Mouse (Mus musculus): Measurements from ENCODE around the gene Tpi1. TPM values are rescaled to one million over a fixed set of nuclear protein-coding genes. Genes with fewer than 3 reads are reported as not detected.
A peak's percentile ranks its signal among the peaks of the same experiment; 100 is the strongest.

The Tpi1 gene
- polyA plus RNA-seq, 1 experiment from 2014 or later = 405 TPM

DNA sequence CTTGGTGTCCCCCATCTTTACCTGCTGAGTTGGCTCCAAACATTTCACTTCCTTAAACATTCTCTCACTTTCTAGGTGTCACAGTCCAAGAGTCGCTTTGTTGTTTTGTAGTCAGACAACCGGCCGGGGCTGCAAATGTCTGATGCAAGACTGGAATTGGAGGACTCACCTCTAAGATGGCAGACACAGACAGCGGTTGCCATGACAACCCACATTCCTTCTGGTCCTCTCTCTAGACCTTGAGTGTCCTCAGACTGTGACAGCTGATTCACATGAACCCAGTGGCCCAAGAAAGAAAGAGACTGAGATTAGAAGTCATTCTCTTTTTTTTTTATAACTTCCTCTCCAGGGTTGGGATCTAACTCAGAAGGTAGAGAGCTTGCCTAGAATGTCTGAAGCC is 24.6 kb downstream of the Tpi1 start:
- 0 out of 2 replicates have a peak, but pooled peaks cover 6% of the 10 kb centered on the region for H3K4me1 ChIP-seq (replicated peaks)
- no peaks in the 10 kb centered on the region for H3K36me3 ChIP-seq (replicated peaks)
- WGBS (ENCODE audit: insufficient replicate concordance) = 68% methylated on average over 4 of the region's 4 CpGs
- H3K27me3 ChIP-seq = no peaks in the 10 kb centered on the region
- no peak for ATAC-seq (ENCODE audit: insufficient read depth)
- H3K4me3 ChIP-seq (replicated peaks) = no peak overlapping the region
- no peak overlapping the region for H3K27ac ChIP-seq (replicated peaks)
- H3K9ac ChIP-seq = no peak overlapping the region
- no peak overlapping the region for H3K4me2 ChIP-seq
- H3K9me3 ChIP-seq (replicated peaks) = no peaks in the 10 kb centered on the region

DNA sequence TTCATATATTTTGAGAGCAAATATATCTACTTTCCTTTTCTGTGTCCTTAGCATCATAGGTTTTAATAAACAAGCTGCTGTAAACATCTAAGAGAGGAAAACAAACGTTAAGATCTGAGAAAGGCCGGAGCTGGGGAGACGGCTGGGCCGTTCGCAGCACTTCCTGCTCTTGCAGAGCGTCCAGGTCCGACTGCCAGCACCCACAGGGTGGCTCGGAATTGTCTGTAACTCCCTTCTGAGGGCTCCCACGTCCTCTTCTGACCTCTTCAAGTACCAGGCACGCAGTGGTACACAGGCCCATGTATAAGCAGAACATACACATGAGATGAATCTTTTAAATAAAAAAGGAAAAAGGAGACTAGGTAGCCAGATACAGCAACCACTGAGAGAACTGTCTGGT is 26.4 kb downstream of the Tpi1 start:
- no peak overlapping the region for H3K4me2 ChIP-seq
- no peaks in the 10 kb centered on the region for H3K27me3 ChIP-seq
- WGBS (ENCODE audit: insufficient replicate concordance) = 67% methylated on average over 10 of the region's 10 CpGs

DNA sequence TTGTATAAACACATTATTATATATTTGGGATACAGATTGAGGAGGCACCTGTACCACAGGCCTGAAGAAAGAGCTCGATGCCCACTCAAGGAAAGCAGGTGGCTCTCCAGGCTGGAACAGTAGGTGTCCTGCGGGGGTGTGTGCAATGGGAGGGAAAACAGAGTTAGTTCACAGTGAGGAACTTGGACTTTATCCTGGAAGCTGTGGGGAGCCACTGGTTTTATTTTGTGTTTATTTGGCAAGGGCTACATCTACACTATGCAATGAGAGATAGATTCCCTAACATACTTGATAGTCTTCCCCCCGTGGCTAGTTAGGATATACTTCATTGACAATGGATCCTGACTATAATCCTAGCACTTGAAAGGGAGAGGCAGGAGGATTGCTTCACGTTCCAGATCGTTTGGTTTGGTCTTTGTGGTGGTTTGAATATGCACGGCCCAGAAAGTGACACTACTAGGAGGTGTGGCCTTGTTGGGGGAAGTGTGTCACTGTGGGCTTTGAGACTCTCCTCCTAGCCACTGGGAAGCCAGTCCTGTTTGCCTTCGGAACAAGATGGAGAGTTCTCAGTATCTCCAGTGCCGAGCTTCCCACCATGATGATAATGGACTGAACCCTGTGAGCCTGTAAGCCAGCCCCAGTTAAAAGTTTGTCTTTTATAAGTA is 27.2 kb downstream of the Tpi1 start:
- WGBS (ENCODE audit: insufficient replicate concordance) = 39% methylated on average over 8 of the region's 8 CpGs
- ATAC-seq (ENCODE audit: insufficient read depth) = peak; percentile 63
- Histone ChIP-seq H3K4me3 (replicated peaks) (no peak overlapping the region), H3K9ac (no peak overlapping the region), H3K4me1 (replicated peaks) (peaks cover 6% of the 10 kb centered on the region; the same call in 1 of the 2 replicates), H3K27me3 (no peaks in the 10 kb centered on the region), H3K9me3 (replicated peaks) (no peaks in the 10 kb centered on the region), H3K27ac (replicated peaks) (peak overlapping the region; percentile 35; the same call in 1 of the 2 replicates), H3K36me3 (replicated peaks) (no peaks in the 10 kb centered on the region), H3K4me2 (0 out of 2 replicates have a peak overlapping the region, but pooled peaks have one; percentile 19)

More for the DNA sequence above, 26.4 kb downstream of the Tpi1 start:
- no peak overlapping the region for H3K4me3 ChIP-seq (replicated peaks)
- H3K9ac ChIP-seq = no peak overlapping the region
- no peak overlapping the region for H3K27ac ChIP-seq (replicated peaks)
- H3K36me3 ChIP-seq (replicated peaks) = no peaks in the 10 kb centered on the region
- H3K4me1 ChIP-seq (replicated peaks) = peaks cover 6% of the 10 kb centered on the region; the same call in 1 of the 2 replicates
- H3K9me3 ChIP-seq (replicated peaks) = no peaks in the 10 kb centered on the region
- no peak for ATAC-seq (ENCODE audit: insufficient read depth)

DNA sequence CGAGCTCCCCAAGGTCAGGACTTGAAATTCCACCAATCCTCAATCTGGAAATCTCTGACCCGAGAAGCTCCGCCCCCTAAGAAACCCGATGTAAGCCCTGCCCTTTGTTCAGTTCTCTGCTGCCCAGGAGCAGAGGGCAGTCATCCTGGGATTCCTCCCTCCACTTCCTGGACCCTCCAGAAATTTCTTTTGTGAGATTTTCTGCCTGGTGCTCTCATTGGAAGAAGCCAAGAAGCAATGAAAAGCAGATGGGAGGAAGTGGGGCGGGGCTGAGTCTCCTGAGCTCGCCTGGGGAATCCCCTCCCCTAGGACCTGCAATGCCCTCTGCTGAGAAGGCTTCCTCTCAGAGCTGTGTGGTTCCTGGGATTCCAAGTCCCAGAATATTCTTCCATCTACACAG is 31.7 kb downstream of the Tpi1 start:
- Histone ChIP-seq H3K4me3 (replicated peaks) (peak overlapping the region; percentile 30), H3K27ac (replicated peaks) (no peak overlapping the region), H3K27me3 (peaks cover 44% of the 10 kb centered on the region), H3K4me2 (peak overlapping the region; percentile 48), H3K36me3 (replicated peaks) (no peaks in the 10 kb centered on the region), H3K4me1 (replicated peaks) (peaks cover 9% of the 10 kb centered on the region; the same call in 1 of the 2 replicates), H3K9ac (no peak overlapping the region), H3K9me3 (replicated peaks) (no peaks in the 10 kb centered on the region)
- 18% methylated on average over 6 of the region's 6 CpGs for WGBS (ENCODE audit: insufficient replicate concordance)
- no peak for ATAC-seq (ENCODE audit: insufficient read depth)

DNA sequence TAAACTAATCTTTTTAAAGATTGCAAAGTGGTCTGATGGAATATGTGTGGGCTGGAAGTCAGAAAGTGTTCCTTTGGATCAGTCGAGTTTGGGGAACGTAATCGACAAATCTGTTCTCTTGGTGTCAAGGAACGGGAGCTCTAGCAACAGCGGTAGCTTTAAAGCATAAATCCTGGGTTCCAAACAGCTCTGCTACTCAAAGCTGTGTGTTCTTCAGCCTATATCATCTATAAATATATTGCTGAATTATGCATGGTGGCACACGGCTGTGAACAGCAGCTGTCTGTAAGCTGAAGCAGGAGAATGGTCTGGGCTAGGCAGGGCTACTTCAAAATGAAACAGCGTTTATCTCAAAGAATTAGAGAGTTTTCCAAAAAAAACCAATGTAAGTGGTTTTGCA is 33.2 kb downstream of the Tpi1 start:
- Histone ChIP-seq H3K4me2 (no peak overlapping the region), H3K36me3 (replicated peaks) (no peaks in the 10 kb centered on the region), H3K4me3 (replicated peaks) (no peak overlapping the region), H3K4me1 (replicated peaks) (peaks cover 9% of the 10 kb centered on the region; the same call in 1 of the 2 replicates), H3K27ac (replicated peaks) (no peak overlapping the region), H3K27me3 (peaks cover 52% of the 10 kb centered on the region), H3K9me3 (replicated peaks) (no peaks in the 10 kb centered on the region), H3K9ac (no peak overlapping the region)
- WGBS (ENCODE audit: insufficient replicate concordance) = 79% methylated on average over 7 of the region's 7 CpGs
- ATAC-seq (ENCODE audit: insufficient read depth) = no peak

DNA sequence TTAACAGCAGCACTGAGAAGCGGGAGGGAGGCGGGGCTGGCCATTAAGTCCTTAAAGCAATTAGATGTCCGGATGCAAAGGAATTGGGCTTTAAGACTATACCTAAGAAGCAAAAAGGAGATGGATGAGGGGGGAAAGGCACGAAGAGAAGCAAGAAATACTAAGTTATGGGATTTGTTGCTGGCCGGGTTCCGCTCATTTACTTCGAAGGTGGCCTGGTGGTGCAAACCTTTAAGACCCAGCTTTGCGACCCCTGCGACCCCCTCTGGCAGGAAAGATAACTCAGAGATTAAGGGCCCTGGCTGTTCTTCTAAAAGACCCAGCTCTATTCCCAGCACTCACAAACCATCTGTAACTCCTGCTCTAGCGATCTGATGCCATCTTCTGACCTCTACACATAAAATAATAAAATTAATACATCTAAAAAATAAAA is 34.1 kb downstream of the Tpi1 start:
- ATAC-seq (ENCODE audit: insufficient read depth) = no peak
- WGBS (ENCODE audit: insufficient replicate concordance) = 13% methylated on average over 10 of the region's 10 CpGs
- peaks cover 52% of the 10 kb centered on the region for H3K27me3 ChIP-seq
- no peak overlapping the region for H3K27ac ChIP-seq (replicated peaks)
- H3K4me1 ChIP-seq (replicated peaks) = peaks cover 9% of the 10 kb centered on the region; the same call in 1 of the 2 replicates
- peak overlapping the region; percentile 24 for H3K4me3 ChIP-seq (replicated peaks)
- H3K36me3 ChIP-seq (replicated peaks) = no peaks in the 10 kb centered on the region
- peak overlapping the region; percentile 54 for H3K4me2 ChIP-seq
- H3K9me3 ChIP-seq (replicated peaks) = no peaks in the 10 kb centered on the region
- no peak overlapping the region for H3K9ac ChIP-seq

DNA sequence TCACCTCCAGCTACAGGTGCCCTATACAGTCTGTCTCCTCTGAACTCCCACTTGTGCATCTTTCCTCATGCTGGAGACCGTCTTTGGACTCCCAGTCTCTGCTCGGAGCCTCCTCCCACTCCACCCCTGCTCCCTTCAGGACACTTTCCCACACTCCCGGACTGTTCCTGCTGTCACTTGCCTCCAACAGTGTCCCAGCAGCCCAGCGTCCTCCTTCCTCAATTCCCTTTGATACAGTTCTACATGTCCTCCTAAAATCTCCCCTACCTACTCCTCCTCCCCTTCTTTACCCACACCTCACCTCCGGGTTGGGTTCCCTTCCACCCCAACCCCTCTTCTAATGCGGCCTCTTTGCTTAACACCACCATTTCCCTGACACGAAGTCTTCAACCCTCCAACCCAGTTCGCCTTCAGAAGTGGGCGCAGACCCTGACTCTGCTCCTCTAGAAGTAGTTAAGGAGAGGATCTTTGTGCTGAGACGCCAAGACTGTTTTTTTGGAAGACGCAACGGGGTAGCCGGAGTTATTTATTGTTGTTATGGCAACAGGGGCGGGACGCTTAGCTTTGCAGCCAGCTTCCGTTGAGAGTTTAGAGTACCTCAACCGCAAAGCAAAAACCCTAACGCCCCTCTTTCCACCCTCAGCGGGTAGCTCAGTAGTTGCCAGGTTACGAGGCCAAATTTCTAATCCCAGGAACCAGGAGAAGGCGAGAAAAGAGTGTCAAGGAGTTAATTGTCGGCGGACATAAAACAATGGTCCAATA is 34.7 kb downstream of the Tpi1 start, which contains the start of gene Lrrc23:
TSS of gene Lrrc23 (minus strand) at position 506 of the 762 bp plus-strand sequence.
- H3K4me3 ChIP-seq (replicated peaks) = peak within 1 kb of the TSS; percentile 24
- H3K9ac ChIP-seq = no peak within 1 kb of the TSS
- no peaks in the 10 kb centered on the region for H3K9me3 ChIP-seq (replicated peaks)
- H3K27ac ChIP-seq (replicated peaks) = no peak within 1 kb of the TSS
- WGBS (ENCODE audit: insufficient replicate concordance) = 3% methylated on average over 23 of the region's 23 CpGs
- H3K4me2 ChIP-seq = peak within 1 kb of the TSS; percentile 54
- ATAC-seq (ENCODE audit: insufficient read depth) = no peak
- no peaks in the 10 kb centered on the region for H3K36me3 ChIP-seq (replicated peaks)
- H3K27me3 ChIP-seq = peaks cover 56% of the 10 kb centered on the region
- peaks cover 9% of the 10 kb centered on the region; the same call in 1 of the 2 replicates for H3K4me1 ChIP-seq (replicated peaks)

DNA sequence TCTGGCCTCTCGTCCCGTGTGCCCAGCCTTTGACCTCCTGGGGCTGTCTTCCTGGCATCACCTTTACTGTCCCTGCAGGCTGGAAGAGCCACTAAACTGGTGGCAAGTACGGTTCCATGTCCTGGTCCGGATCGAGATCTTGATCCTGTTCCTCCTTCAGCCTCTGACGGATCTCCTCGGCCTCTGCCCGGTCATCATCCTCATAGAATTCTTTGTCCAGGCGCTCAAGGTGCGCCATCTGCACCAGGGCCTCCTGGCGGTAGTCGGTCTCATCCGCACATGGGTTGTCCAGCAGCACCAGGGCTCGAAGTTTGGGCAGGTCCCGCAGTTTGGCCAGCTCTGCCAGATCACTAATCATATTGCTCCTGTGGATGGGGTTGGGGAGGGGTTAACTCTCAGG is 43.6 kb downstream of the Tpi1 start:
- no peak overlapping the region for H3K4me3 ChIP-seq (replicated peaks)
- H3K27me3 ChIP-seq = peaks cover 78% of the 10 kb centered on the region
- H3K36me3 ChIP-seq (replicated peaks) = no peaks in the 10 kb centered on the region
- H3K4me2 ChIP-seq = no peak overlapping the region
- no peak for ATAC-seq (ENCODE audit: insufficient read depth)
- peaks cover 24% of the 10 kb centered on the region for H3K4me1 ChIP-seq (replicated peaks)
- WGBS (ENCODE audit: insufficient replicate concordance) = 64% methylated on average over 15 of the region's 15 CpGs
- no peak overlapping the region for H3K9ac ChIP-seq
- H3K27ac ChIP-seq (replicated peaks) = no peak overlapping the region
- no peaks in the 10 kb centered on the region for H3K9me3 ChIP-seq (replicated peaks)

DNA sequence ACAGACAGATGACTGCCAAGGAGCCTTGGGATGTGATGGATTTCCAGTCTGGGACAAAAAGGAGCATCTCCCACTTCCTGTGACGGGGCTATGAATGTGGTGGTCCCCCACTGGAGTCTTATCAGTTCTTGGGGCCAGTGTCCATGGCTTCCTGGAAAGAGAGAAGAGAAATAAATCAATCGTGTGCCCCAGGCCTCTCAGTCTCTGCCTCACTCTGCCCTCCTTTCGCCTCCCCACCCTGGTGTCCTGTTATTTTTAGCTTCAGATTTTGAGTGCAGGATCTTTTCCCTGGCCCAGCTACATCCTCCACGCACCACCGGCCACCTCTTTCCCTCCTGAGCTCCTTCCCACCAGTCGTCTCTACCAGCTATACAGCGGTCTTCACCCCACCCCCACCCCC is 44.1 kb downstream of the Tpi1 start:
- WGBS (ENCODE audit: insufficient replicate concordance) = 21% methylated on average over 7 of the region's 7 CpGs
- H3K4me3 ChIP-seq (replicated peaks) = no peak overlapping the region

DNA sequence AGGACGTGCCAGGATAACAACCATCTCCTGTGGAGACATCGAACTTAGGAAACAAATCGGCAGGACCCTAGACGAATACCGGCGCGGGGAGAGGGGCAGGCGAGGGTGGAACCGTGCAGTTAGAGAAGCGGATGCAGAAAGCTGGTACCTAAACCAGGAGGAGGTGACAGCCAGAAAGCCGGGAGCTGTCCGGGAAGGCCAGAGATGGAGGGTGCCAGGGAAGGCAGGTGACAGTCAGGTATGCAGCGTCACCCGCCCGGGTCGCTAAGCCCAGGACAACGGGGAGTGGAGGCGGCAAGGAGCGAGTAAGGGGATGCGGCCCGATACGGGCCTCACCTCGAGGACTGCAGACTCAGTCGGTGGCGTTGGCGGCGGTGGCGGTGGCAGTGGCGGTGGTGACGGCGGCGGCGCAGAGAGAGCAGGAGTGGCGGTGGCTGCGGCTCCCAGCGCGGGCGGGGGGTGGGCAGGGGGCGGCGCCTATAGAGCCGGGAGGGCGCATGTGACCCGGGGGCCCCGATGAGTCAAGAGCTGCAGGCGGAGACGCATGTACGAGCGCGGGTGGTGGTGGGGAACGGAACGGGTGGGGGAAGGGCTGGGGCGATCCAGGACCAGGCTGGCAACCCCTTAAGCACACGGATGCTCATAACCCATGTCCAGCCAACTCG is 44.9 kb downstream of the Tpi1 start, which contains the start of gene Eno2:
TSS of gene Eno2 (minus strand) at position 573 of the 665 bp plus-strand sequence.
- ATAC-seq (ENCODE audit: insufficient read depth) = no peak
- no peak within 1 kb of the TSS for H3K27ac ChIP-seq (replicated peaks)
- H3K4me1 ChIP-seq (replicated peaks) = peaks cover 24% of the 10 kb centered on the region
- H3K27me3 ChIP-seq = peaks cover 75% of the 10 kb centered on the region
- H3K9ac ChIP-seq = no peak within 1 kb of the TSS
- H3K4me3 ChIP-seq (replicated peaks) = peak within 1 kb of the TSS; percentile 45
- WGBS (ENCODE audit: insufficient replicate concordance) = 1% methylated on average over 54 of the region's 54 CpGs
- H3K9me3 ChIP-seq (replicated peaks) = no peaks in the 10 kb centered on the region
- H3K36me3 ChIP-seq (replicated peaks) = no peaks in the 10 kb centered on the region
- H3K4me2 ChIP-seq = peak within 1 kb of the TSS; percentile 68

More for the DNA sequence above, 44.1 kb downstream of the Tpi1 start:
- Histone ChIP-seq H3K9me3 (replicated peaks) (no peaks in the 10 kb centered on the region), H3K4me2 (no peak overlapping the region), H3K4me1 (replicated peaks) (peaks cover 24% of the 10 kb centered on the region), H3K9ac (no peak overlapping the region), H3K27me3 (peaks cover 81% of the 10 kb centered on the region), H3K27ac (replicated peaks) (no peak overlapping the region), H3K36me3 (replicated peaks) (no peaks in the 10 kb centered on the region)
- no peak for ATAC-seq (ENCODE audit: insufficient read depth)

DNA sequence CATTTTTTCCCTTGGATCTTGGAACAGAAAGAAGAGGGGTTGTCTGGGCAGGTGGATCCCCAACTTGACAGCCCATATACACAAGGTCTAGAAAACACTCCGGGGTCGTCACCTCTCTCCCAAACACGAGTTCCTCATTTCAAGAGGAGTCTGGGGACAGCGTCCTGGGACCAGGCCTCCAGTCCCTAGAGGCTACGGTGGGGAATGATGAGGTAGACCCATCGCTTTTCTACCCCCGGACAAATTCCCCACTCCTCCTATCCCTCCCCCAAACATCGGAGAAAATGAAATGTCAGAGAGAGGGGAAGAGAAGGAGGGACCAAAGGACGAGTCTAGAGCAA is 45.4 kb downstream of the Tpi1 start:
- Histone ChIP-seq H3K4me1 (replicated peaks) (peaks cover 24% of the 10 kb centered on the region), H3K4me3 (replicated peaks) (peak overlapping the region; percentile 45; the same call in 1 of the 2 replicates), H3K9me3 (replicated peaks) (no peaks in the 10 kb centered on the region), H3K9ac (no peak overlapping the region), H3K27ac (replicated peaks) (no peak overlapping the region), H3K36me3 (replicated peaks) (no peaks in the 10 kb centered on the region), H3K4me2 (peak overlapping the region; percentile 68), H3K27me3 (peaks cover 73% of the 10 kb centered on the region)
- no peak for ATAC-seq (ENCODE audit: insufficient read depth)
- 3% methylated on average over 9 of the region's 9 CpGs for WGBS (ENCODE audit: insufficient replicate concordance)

Measured in liver, embryonic 15.5 days (tissue).